Mouse (Mus musculus) liver, embryonic 15.5 days (tissue): ENCODE data around the gene Lgi4. TPM values are rescaled to one million over a fixed set of nuclear protein-coding genes. Genes with fewer than 3 reads are reported as not detected.

ENCODE experiments used
- ATAC-seq: fragments of 200-750 bp; cut with Nextera tagmentation; 2 replicates; pipeline ENCODE4 v1.8.0; 2017; ENCODE audit warnings: moderate number of reproducible peaks, mild to moderate bottlenecking, moderate library complexity; ENCODE audit not compliant: insufficient read depth
- H3K27ac ChIP-seq: fragments of 300-500 bp; sonication (generic); replicated peaks from 2 replicates; pipeline ENCODE4 v1.5.1; 2015; ENCODE audit warnings: mild to moderate bottlenecking, inconsistent platforms
- H3K27me3 ChIP-seq: fragments of 300-500 bp; sonication (generic); 2 replicates; pipeline ENCODE4 v1.6.1; 2015; ENCODE audit warnings: mild to moderate bottlenecking, inconsistent platforms
- H3K36me3 ChIP-seq: fragments of 300-500 bp; sonication (generic); replicated peaks from 2 replicates; pipeline ENCODE4 v1.6.1; 2015; ENCODE audit warnings: moderate library complexity, mild to moderate bottlenecking, inconsistent platforms
- H3K4me1 ChIP-seq: fragments of 300-500 bp; sonication (generic); replicated peaks from 2 replicates; pipeline ENCODE4 v1.6.1; 2015; ENCODE audit warnings: inconsistent platforms
- H3K4me2 ChIP-seq: fragments of 300-500 bp; sonication (generic); 2 replicates; pipeline ENCODE4 v1.6.1; 2015; ENCODE audit warnings: moderate library complexity, mild to moderate bottlenecking, inconsistent platforms
- H3K4me3 ChIP-seq: fragments of 300-500 bp; sonication (generic); replicated peaks from 2 replicates; pipeline ENCODE4 v1.5.1; 2015; ENCODE audit warnings: mild to moderate bottlenecking, inconsistent platforms
- H3K9ac ChIP-seq: fragments of 300-500 bp; sonication (generic); 2 replicates; pipeline ENCODE4 v1.6.1; 2015; ENCODE audit warnings: moderate library complexity, mild to moderate bottlenecking, inconsistent platforms
- H3K9me3 ChIP-seq: fragments of 300-500 bp; sonication (generic); replicated peaks from 2 replicates; pipeline ENCODE4 v1.6.1; 2016; ENCODE audit warnings: inconsistent platforms
- WGBS: fragments of 180-500 bp; shearing (Covaris S2); methylation state at CpG from one replicate; pipeline ENCODE4 v1.1.7; 2015; ENCODE audit warnings: mixed read lengths; ENCODE audit not compliant: insufficient replicate concordance; 5-methylcytosine and 5-hydroxymethylcytosine counted together
- polyA plus RNA-seq: library from polyadenylated mRNA; unstranded; fragments of >200 nt; fragmentation: Nextera tagmentation; extraction: Ambion mirVana; gene quantifications from 2 replicates; pipeline ENCODE4 v1.2.1, GENCODE M21; 2015

Gene Lgi4
- polyA plus RNA-seq, 1 experiment from 2014 or later, result not detected

DNA sequence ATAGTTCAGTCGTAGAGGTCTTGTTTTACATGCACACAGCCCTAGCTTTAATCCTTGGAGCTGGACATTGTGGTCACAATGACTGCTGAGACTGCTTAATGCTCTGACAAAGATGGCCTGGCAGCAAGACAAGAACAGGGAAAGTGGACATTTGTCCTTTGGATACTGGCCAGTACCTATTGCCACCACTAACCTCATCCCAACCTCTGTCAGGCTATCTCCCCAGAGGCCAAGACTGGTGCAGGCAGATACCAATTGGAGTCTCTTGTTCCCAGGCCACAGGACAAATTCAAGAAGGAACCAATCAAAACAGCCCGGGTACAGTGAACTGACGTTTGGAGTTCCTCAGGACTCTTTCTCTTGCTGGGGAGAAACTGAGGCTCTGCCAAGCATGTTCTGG, 29.1 kb downstream of the Lgi4 start:
- 38% methylated on average over 3 of the region's 3 CpGs for WGBS
- no peak overlapping the region for H3K27ac ChIP-seq
- no peak overlapping the region for H3K9ac ChIP-seq
- no peak overlapping the region for H3K4me3 ChIP-seq
- no peaks in the 10 kb centered on the region for H3K9me3 ChIP-seq
- no peaks in the 10 kb centered on the region for H3K36me3 ChIP-seq
- H3K4me1 ChIP-seq, result no peaks in the 10 kb centered on the region; the same call in 1 of the 2 replicates
- no peak overlapping the region for H3K4me2 ChIP-seq
- ATAC-seq, result no peak
- no peaks in the 10 kb centered on the region for H3K27me3 ChIP-seq

DNA sequence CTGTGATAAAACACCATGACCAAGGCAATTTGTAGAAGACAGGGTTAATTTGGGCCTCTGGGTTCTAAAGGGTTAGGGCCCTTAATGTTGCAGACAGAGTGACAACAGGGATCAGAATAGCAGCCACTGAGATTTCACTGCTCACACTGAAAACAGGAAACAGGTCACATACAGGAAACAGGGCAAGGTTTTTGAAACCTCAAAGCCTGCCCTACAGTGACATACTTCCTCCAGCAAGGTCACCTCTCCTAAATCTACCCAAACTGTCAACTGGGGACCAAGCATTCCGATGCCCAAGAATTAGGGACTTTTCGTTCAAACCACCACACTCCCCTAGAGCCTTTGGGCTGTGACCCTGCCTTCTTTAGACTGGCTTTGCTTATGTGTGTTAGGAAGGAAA, 30.6 kb downstream of the Lgi4 start:
- Histone ChIP-seq H3K27ac (no peak overlapping the region), H3K9me3 (no peaks in the 10 kb centered on the region), H3K27me3 (no peaks in the 10 kb centered on the region), H3K4me1 (no peaks in the 10 kb centered on the region; the same call in 1 of the 2 replicates), H3K4me2 (no peak overlapping the region), H3K4me3 (no peak overlapping the region), H3K36me3 (no peaks in the 10 kb centered on the region), H3K9ac (no peak overlapping the region)
- WGBS, result 14% methylated on average over 2 of the region's 2 CpGs
- ATAC-seq, result no peak

DNA sequence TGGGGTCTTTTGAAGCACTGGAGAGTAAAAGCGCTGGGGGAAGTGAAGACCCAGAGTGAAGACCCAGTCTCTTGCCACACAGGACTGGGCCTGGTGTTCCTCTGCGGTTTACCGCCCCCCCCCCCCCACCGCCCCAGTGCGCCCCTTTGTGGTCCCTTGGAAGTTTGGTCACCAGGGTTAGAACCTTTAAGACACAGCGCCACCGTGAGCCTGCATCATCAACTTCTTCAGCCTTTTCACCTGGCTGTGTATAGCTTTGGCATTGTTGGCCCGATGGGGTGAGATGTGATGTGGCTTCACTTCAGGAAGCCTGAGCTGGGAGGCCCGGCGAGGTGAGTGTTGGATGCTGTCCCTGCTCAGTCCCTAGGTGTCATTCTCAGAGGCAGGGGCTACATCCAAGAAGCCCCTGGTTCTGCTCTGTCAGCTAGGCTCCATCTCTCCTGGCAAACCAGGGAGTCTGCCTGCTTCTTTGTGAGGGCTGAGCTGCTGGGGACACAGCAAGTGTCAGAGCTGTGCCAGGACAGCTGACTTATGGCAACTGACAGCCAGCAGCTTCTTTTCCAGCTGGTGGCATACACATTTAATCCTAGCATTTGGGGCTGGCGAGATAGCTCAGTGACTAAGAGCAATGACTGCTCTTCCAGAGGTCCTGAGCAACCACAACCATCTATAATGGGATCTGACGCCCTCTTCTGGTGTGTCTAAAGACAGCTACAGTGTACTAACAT, 35.8 kb downstream of the Lgi4 start:
- Histone ChIP-seq H3K36me3 (0 out of 2 replicates have a peak, but pooled peaks cover 2% of the 10 kb centered on the region), H3K9ac (no peak overlapping the region), H3K27me3 (no peaks in the 10 kb centered on the region), H3K4me2 (no peak overlapping the region), H3K9me3 (no peaks in the 10 kb centered on the region), H3K4me1 (0 out of 2 replicates have a peak, but pooled peaks cover 3% of the 10 kb centered on the region), H3K4me3 (no peak overlapping the region), H3K27ac (no peak overlapping the region)
- ATAC-seq, result no peak
- 17% methylated on average over 12 of the region's 12 CpGs for WGBS

DNA sequence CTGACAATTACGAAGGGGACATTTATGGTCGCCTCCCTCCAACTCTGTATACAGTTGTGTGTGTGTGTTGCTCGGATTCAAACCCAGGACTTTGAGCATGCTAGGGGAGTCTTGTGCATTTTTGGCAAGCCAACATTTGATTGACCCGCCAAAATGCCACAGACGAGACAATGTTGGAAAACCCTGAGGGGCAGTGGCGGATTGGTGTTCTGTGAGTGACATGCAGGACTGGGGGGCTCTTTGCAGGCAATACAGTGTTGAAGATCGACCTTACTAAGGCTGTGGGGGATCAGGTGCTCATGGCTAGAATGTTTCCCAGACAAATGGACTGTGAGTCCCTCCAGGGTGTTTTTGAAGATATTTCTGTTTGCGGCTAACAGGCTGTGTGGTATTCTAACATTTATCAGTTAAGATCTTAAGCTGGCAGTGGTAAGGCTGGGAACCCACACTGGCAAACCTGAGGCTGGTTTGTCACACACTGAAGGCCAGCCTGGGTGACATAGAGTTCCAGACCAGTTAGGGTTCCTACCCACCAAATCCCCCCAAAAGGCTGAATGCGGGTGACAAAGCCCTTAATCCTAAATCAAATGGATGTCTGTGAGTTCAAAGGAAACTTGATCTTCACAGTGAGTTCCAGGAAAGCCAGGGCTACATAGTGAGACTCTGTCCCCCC, 37.9 kb downstream of the Lgi4 start:
- Histone ChIP-seq H3K9me3 (no peaks in the 10 kb centered on the region), H3K4me3 (no peak overlapping the region), H3K27ac (no peak overlapping the region), H3K36me3 (0 out of 2 replicates have a peak, but pooled peaks cover 2% of the 10 kb centered on the region), H3K4me2 (no peak overlapping the region), H3K9ac (no peak overlapping the region), H3K27me3 (no peaks in the 10 kb centered on the region), H3K4me1 (0 out of 2 replicates have a peak, but pooled peaks cover 3% of the 10 kb centered on the region)
- 59% methylated on average over 9 of the region's 9 CpGs for WGBS
- no peak for ATAC-seq

DNA sequence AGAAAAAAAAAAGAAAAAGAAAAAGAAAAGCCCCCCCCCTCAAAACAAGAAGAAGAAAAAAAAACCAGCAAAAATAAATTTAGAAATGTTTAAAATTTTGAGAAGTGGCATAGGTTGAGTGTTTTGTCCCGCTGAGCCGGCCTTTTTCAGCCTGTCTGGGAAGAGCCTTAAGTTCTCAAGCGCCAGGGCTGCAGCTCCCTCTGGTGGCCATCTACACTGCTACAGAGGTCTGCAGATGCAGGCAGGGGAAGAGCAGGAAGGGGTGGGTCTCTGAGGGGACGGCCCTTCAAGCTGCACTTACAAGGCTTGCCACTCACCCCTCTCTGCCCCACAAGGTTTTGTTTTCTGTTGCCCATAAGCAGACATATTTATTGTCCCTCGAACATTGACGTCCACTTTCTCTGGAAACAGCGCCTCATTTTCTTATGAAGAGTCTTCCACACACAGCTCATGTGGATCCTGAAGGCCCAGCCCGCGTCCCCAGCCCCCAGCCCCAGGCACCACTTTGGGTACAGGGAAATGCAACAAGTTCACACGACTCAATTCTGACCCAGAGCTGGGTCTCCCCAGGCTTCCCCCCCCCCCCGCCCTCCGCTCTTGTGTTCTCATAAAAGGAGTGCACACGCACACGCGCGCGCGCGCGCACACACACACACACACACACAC, 38.6 kb downstream of the Lgi4 start:
- 0 out of 2 replicates have a peak, but pooled peaks cover 2% of the 10 kb centered on the region for H3K36me3 ChIP-seq
- WGBS, result 48% methylated on average over 20 of the region's 20 CpGs
- peak overlapping the region; percentile 44; the same call in 1 of the 2 replicates for H3K4me2 ChIP-seq
- peak; percentile 64 for ATAC-seq
- H3K9ac ChIP-seq, result no peak overlapping the region
- no peak overlapping the region for H3K27ac ChIP-seq
- H3K4me1 ChIP-seq, result 0 out of 2 replicates have a peak, but pooled peaks cover 3% of the 10 kb centered on the region
- H3K27me3 ChIP-seq, result no peaks in the 10 kb centered on the region
- H3K9me3 ChIP-seq, result no peaks in the 10 kb centered on the region
- no peak overlapping the region; the same call in 1 of the 2 replicates for H3K4me3 ChIP-seq

DNA sequence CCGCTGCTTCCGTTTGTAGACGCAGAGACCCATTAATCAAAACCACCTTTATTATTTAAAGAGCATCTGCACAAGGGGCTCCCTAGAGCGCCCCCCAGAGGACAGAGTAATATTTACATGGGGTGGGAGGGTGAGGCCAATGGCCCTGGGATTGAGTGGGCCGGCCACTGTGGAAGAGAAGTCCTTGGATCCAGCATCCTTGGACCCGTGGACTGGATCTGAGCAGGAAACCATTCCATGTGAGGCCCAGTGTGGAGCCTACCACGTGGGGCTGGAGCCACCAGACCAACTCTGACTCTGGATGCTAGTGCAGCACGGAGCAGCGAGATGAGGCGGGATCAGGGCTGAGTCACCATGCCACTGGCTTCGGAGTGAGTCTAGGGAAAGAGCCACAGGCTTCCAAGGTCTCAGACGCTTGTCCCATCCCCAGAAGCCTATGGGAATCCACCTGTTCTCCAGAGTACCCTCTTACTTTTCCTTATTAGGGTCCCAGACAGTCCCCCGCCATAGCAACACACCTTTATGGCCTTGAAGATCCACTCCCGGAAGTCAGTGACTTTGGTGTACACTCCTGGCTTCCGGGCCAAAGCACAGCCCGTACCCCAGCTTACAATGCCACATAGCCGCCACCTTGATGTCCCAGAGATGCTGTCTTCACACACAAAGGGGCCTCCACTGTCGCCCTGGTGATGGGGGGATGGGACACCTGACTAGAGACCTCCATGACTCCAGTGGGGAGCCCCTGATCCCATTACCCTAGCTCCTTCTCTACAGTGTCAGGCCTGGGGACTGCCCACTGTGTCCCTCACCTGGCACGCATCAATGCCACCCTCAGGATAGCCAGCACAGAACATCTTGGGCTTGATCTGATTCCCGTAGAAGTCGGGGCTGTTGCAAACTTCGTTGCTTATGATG, 39.8 kb downstream of the Lgi4 start:
- no peaks in the 10 kb centered on the region for H3K9me3 ChIP-seq
- WGBS, result 62% methylated on average over 22 of the region's 22 CpGs
- H3K9ac ChIP-seq, result no peak overlapping the region
- no peak overlapping the region for H3K4me2 ChIP-seq
- H3K36me3 ChIP-seq, result 0 out of 2 replicates have a peak, but pooled peaks cover 2% of the 10 kb centered on the region
- no peaks in the 10 kb centered on the region for H3K27me3 ChIP-seq
- no peak overlapping the region for H3K27ac ChIP-seq
- no peak for ATAC-seq
- no peak overlapping the region for H3K4me3 ChIP-seq
- 0 out of 2 replicates have a peak, but pooled peaks cover 3% of the 10 kb centered on the region for H3K4me1 ChIP-seq

DNA sequence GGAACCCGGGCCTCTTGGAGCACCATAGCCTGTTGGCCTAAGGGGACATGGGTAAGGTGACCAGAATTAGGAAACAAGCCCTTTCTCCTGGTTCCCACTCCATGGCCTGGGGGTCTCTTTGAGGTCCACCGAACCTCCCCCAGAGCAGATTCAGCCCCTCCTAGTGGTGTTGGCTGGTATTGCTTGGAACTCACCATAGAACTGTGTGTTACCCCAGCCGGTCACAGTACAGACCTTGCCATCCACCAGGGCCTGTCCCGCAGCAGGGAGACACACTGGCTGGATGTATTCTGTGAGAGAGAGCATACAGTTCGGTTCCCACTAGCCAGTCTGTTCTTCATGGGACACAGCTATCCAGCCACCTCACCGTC, 40.5 kb downstream of the Lgi4 start:
- Histone ChIP-seq H3K36me3 (0 out of 2 replicates have a peak, but pooled peaks cover 2% of the 10 kb centered on the region), H3K27ac (no peak overlapping the region), H3K4me1 (0 out of 2 replicates have a peak, but pooled peaks cover 3% of the 10 kb centered on the region), H3K9ac (no peak overlapping the region), H3K9me3 (no peaks in the 10 kb centered on the region), H3K4me2 (no peak overlapping the region), H3K4me3 (no peak overlapping the region), H3K27me3 (no peaks in the 10 kb centered on the region)
- WGBS, result 65% methylated on average over 6 of the region's 6 CpGs
- no peak for ATAC-seq

DNA sequence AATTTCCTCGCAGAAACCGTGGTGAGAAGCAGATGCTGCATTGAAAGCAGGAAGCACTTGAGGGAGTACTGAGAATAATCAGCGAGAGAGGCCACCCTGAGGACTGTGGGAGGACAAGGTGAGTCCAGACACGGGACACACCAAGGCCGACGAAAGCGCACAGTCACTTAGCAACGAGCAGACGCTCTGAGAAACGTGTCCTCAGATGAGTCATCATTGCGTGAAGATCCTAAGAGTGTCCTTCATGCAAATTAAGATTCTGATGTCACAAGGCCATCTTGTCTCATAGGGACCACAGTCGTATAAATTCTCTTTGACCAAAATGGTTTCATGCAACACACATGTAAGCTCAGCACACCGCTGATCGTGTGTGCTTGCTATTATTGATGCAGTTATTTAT, 41.6 kb downstream of the Lgi4 start:
- ATAC-seq, result no peak
- no peak overlapping the region for H3K9ac ChIP-seq
- 52% methylated on average over 14 of the region's 14 CpGs for WGBS
- H3K36me3 ChIP-seq, result 0 out of 2 replicates have a peak, but pooled peaks cover 2% of the 10 kb centered on the region
- no peak overlapping the region for H3K4me2 ChIP-seq
- H3K27ac ChIP-seq, result no peak overlapping the region
- no peaks in the 10 kb centered on the region for H3K9me3 ChIP-seq
- H3K27me3 ChIP-seq, result no peaks in the 10 kb centered on the region
- H3K4me3 ChIP-seq, result no peak overlapping the region
- H3K4me1 ChIP-seq, result 0 out of 2 replicates have a peak, but pooled peaks cover 3% of the 10 kb centered on the region

DNA sequence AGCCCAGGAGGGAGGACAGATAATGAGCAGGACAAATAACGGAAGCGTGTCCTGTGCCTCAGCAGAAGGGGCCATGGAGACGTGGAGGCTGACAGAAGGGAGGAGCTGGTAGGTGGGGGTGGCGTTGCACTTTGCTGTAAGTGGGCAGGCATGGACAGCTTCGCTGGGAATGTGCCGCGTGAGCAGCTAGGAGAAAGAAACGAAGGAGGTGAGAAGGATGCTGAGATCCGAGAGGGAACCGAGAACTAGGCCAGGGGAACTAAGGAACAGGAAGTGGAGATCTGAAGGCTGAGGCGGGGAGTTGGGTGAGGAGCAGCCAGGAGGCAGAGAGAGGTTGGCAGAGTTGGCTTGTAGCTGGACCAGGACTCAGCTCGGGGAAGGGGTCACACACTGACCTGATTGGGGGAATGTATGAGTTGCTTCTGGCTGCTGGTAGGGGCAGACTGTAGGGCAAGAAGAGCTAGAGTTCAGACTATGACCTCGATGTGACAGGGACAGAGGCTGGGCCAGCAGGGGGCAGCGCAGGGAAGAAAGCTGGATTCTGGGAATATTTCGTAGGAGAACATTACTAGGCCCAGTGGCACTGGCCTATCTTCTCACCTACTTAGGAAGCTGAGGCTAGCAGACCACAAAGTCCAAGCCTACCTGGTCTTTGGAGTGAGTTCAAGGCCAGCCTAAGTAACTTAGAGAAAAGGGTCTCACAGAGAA, 46.1 kb downstream of the Lgi4 start:
- H3K4me3 ChIP-seq, result no peak overlapping the region
- ATAC-seq, result no peak
- H3K4me2 ChIP-seq, result 0 out of 2 replicates have a peak overlapping the region, but pooled peaks have one; percentile 15
- H3K27ac ChIP-seq, result no peak overlapping the region
- H3K4me1 ChIP-seq, result 0 out of 2 replicates have a peak, but pooled peaks cover 6% of the 10 kb centered on the region
- WGBS, result 32% methylated on average over 15 of the region's 15 CpGs
- H3K9me3 ChIP-seq, result no peaks in the 10 kb centered on the region
- H3K9ac ChIP-seq, result no peak overlapping the region
- no peaks in the 10 kb centered on the region for H3K36me3 ChIP-seq
- no peaks in the 10 kb centered on the region for H3K27me3 ChIP-seq

DNA sequence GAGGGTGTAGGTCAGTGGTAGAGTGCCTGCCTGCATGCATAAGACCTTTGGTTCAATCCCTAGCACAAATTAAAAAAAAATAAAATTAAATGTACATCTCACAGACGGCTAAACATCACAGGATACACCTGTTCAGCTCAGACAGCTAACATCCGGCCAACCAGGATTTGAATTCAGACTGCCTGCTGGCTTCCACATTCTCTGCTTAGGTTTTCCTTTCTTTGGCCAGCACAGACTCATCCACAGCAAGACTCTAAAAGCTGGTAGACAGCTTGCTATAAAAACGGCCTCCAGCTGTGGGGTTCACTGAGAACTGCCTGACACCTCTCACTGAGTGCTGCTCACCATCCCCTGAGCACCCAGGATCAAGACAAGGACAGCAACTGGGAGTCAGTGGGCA, 47.0 kb downstream of the Lgi4 start:
- ATAC-seq, result no peak
- Histone ChIP-seq H3K9ac (no peak overlapping the region), H3K4me1 (peaks cover 11% of the 10 kb centered on the region; the same call in 1 of the 2 replicates), H3K36me3 (no peaks in the 10 kb centered on the region), H3K27ac (no peak overlapping the region), H3K9me3 (no peaks in the 10 kb centered on the region), H3K27me3 (no peaks in the 10 kb centered on the region), H3K4me2 (no peak overlapping the region), H3K4me3 (no peak overlapping the region)
- WGBS, result 35% methylated on average over 3 of the region's 3 CpGs
